In the genomic region with DNA sequence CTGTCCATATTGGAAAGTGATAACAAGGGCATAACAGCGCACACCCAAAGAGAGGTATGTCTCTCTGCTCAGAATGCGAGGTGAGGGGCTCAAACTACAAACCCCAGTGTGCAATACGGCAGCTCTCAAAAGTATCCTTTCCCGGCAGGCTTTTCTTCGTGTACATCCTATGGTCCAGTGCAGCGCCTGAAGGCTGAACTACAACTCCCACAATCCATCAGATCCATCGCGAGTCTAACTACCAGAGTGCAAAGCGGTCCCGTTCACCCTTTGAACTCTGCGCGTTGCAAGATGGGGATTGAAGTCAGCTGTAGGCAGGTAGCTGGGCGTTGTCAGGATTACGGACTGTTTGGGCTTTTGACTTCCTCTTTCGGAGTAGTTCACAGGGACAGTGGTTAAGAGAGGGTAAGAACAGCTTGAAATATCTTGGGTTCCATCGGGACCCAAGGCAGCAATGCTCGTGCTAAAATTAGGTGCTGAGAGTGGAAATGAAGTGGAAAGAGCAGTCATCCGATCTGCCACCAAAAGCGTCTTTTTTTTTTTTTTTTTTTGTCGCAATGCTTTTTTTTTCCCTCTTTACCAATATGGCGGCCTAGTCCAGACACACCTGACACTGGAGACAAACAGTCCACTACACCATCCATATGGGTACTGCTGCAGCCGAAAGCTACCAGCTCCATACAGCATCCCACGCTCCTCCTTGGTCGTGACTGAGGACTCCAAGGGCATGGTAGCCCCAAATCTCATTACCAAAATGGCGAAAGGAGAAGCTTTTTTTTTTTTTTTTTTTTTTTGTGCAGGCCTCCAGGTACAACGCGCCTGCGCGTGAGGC, we compare ENCODE assay signal across 8 mouse cellular contexts. TPM values are rescaled to one million over a fixed set of nuclear protein-coding genes. Genes with fewer than 3 reads are reported as not detected.
DNase-seq lines count a peak whose midpoint lies in the region; ATAC-seq and TF ChIP-seq lines count a peak whose summit lies in the region.

No protein-coding gene starts in this region.

- H3K9me3 ChIP-seq in heart, embryonic 12.5 days (replicated peaks), result no peaks in the 10 kb centered on the region
- H3K9me3 ChIP-seq in kidney, postnatal 0 days (replicated peaks; ENCODE audit: low read length), result no peaks in the 10 kb centered on the region
- H3K9me3 ChIP-seq in liver, embryonic 11.5 days (ENCODE audit: control insufficient read depth, low read length), result no peaks in the 10 kb centered on the region
- H3K9me3 ChIP-seq in stomach, embryonic 14.5 days (ENCODE audit: control insufficient read depth, low read depth, low read length), result no peaks in the 10 kb centered on the region

- peak; percentile 76 for ATAC-seq in erythroid progenitor cell, adult 5-6 weeks (replicated peaks; ENCODE audit: low FRiP score, poor library complexity, severe bottlenecking)
- ATAC-seq in heart, embryonic 12.5 days (ENCODE audit: insufficient number of reproducible peaks, low FRiP score), result peak; percentile 87
- peak; percentile 81 for ATAC-seq in kidney, postnatal 0 days (replicated peaks; ENCODE audit: low FRiP score, low read depth)
- ATAC-seq in liver, embryonic 11.5 days (replicated peaks; ENCODE audit: low FRiP score), result peak; percentile 88
- peak; percentile 89 for ATAC-seq in stomach, embryonic 14.5 days (ENCODE audit: insufficient number of reproducible peaks, insufficient read depth, low FRiP score, low read depth)

- peak overlapping the region; percentile 52; the same call in 1 of the 2 replicates for H3K9ac ChIP-seq in heart, embryonic 12.5 days
- peak overlapping the region; percentile 49; the same call in 1 of the 2 replicates for H3K9ac ChIP-seq in kidney, postnatal 0 days (ENCODE audit: low read depth, low read length)
- H3K9ac ChIP-seq in liver, embryonic 11.5 days (ENCODE audit: low read depth, low read length), result peak overlapping the region; percentile 52
- 0 out of 2 replicates have a peak overlapping the region, but pooled peaks have one; percentile 2 for H3K9ac ChIP-seq in stomach, embryonic 14.5 days (replicated peaks; ENCODE audit: low read depth, low read length)

- peaks cover 6% of the 10 kb centered on the region for H3K36me3 ChIP-seq in heart, embryonic 12.5 days
- H3K36me3 ChIP-seq in kidney, postnatal 0 days (ENCODE audit: insufficient read depth, low read length), result 0 out of 2 replicates have a peak, but pooled peaks cover 3% of the 10 kb centered on the region
- H3K36me3 ChIP-seq in liver, embryonic 11.5 days (ENCODE audit: control insufficient read depth, insufficient read depth, low read length), result peaks cover 2% of the 10 kb centered on the region; the same call in 1 of the 2 replicates
- peaks cover 9% of the 10 kb centered on the region for H3K36me3 ChIP-seq in stomach, embryonic 14.5 days (ENCODE audit: control insufficient read depth, insufficient read depth, low read length)

- WGBS in heart, embryonic 12.5 days, result under 1% methylated on average over 29 of the region's 29 CpGs
- WGBS in kidney, postnatal 0 days, result under 1% methylated on average over 29 of the region's 29 CpGs
- WGBS in liver, embryonic 11.5 days, result under 1% methylated on average over 29 of the region's 29 CpGs
- WGBS in stomach, embryonic 14.5 days, result 0% methylated on average over 29 of the region's 29 CpGs

- peaks cover 9% of the 10 kb centered on the region for H3K4me1 ChIP-seq in heart, embryonic 12.5 days (replicated peaks)
- H3K4me1 ChIP-seq in kidney, postnatal 0 days (replicated peaks; ENCODE audit: insufficient read depth, low read length), result no peaks in the 10 kb centered on the region
- peaks cover 14% of the 10 kb centered on the region for H3K4me1 ChIP-seq in liver, embryonic 11.5 days (replicated peaks; ENCODE audit: control insufficient read depth, insufficient read depth, low read length)
- H3K4me1 ChIP-seq in stomach, embryonic 14.5 days (ENCODE audit: control insufficient read depth, insufficient read depth, low read length), result 0 out of 2 replicates have a peak, but pooled peaks cover 10% of the 10 kb centered on the region

- H3K4me2 ChIP-seq in heart, embryonic 12.5 days, result peak overlapping the region; percentile 91
- peak overlapping the region; percentile 49 for H3K4me2 ChIP-seq in kidney, postnatal 0 days (ENCODE audit: low read length)
- H3K4me2 ChIP-seq in liver, embryonic 11.5 days, result peak overlapping the region; percentile 67
- peak overlapping the region; percentile 34 for H3K4me2 ChIP-seq in stomach, embryonic 14.5 days (replicated peaks; ENCODE audit: low read depth, low read length)

- peak; percentile 98 for DNase-seq in CD4-positive, CD25-positive, alpha-beta regulatory T cell, adult 2 months (ENCODE audit: low read depth, low spot score)
- DNase-seq in brain, embryonic 18.5 days (ENCODE audit: low read depth, low spot score), result peak; percentile 100
- peak; percentile 100 for DNase-seq in kidney, postnatal 0 days (ENCODE audit: low spot score)
- peak; percentile 80 for DNase-seq in liver, embryonic 11.5 days (ENCODE audit: low spot score)
- peak; percentile 98 for DNase-seq in naive thymus-derived CD4-positive, alpha-beta T cell, adult 2 months (ENCODE audit: low read depth)

- peak overlapping the region; percentile 96 for H3K27ac ChIP-seq in heart, embryonic 12.5 days (ENCODE audit: poor library complexity, severe bottlenecking)
- peak overlapping the region; percentile 94 for H3K27ac ChIP-seq in kidney, postnatal 0 days
- H3K27ac ChIP-seq in liver, embryonic 11.5 days (ENCODE audit: low read depth, low read length), result peak overlapping the region; percentile 95
- H3K27ac ChIP-seq in stomach, embryonic 14.5 days (ENCODE audit: low read length), result peak overlapping the region; percentile 91

- H3K4me3 ChIP-seq in heart, embryonic 12.5 days, result peak overlapping the region; percentile 99
- peak overlapping the region; percentile 89 for H3K4me3 ChIP-seq in kidney, postnatal 0 days (replicated peaks; ENCODE audit: low read depth, low read length)
- H3K4me3 ChIP-seq in liver, embryonic 11.5 days (ENCODE audit: low read depth, low read length), result peak overlapping the region; percentile 97
- peak overlapping the region; percentile 98 for H3K4me3 ChIP-seq in stomach, embryonic 14.5 days (ENCODE audit: low read depth, low read length)

- peaks cover 20% of the 10 kb centered on the region for H3K27me3 ChIP-seq in heart, embryonic 12.5 days (replicated peaks)
- H3K27me3 ChIP-seq in kidney, postnatal 0 days (ENCODE audit: insufficient read depth, low read length), result 0 out of 2 replicates have a peak, but pooled peaks cover 3% of the 10 kb centered on the region
- H3K27me3 ChIP-seq in liver, embryonic 11.5 days (replicated peaks; ENCODE audit: control insufficient read depth, insufficient read depth, low read length), result peaks cover 10% of the 10 kb centered on the region
- no peaks in the 10 kb centered on the region for H3K27me3 ChIP-seq in stomach, embryonic 14.5 days (ENCODE audit: control insufficient read depth, insufficient read depth, low read length)

- 0 out of 2 replicates have a peak, but pooled peaks have one; percentile 8 for TF ChIP-seq CTCF in kidney, postnatal 0 days (IDR thresholded peaks at IDR 0.05; ENCODE audit: low read depth)

RNA-seq across cellular contexts. Expression of a gene that starts 0.7 kb away (rescaled TPM):
- 45.7 and 92.3 TPM in 2 replicates for total RNA-seq in erythroid progenitor cell, adult 5-6 weeks (2015; ENCODE audit: low replicate concordance)
- total RNA-seq in erythroid progenitor cell, adult 5-6 weeks (2017; ENCODE audit: low replicate concordance), result 27.2 and 39.9 TPM in 2 replicates
- polyA plus RNA-seq in heart, embryonic 12.5 days (2016; fragmentation: Nextera tagmentation; extraction: Ambion mirVana), result 17.0 and 17.7 TPM in 2 replicates
- polyA plus RNA-seq in kidney, postnatal 0 days (2015; fragmentation: Nextera tagmentation; extraction: Ambion mirVana), result 9.3 and 11.1 TPM in 2 replicates
- polyA plus RNA-seq in liver, embryonic 11.5 days (2014; fragmentation: Nextera tagmentation; extraction: Ambion mirVana), result 17.0 and 18.6 TPM in 2 replicates
- polyA plus RNA-seq in stomach, embryonic 14.5 days (2014; fragmentation: Nextera tagmentation; extraction: Ambion mirVana), result 16.9 and 22.5 TPM in 2 replicates

RNA-seq across cellular contexts. Expression of a gene that starts 50.3 kb away (rescaled TPM):
- 10.1 and 10.8 TPM in 2 replicates for total RNA-seq in erythroid progenitor cell, adult 5-6 weeks (2015; ENCODE audit: low replicate concordance)
- total RNA-seq in erythroid progenitor cell, adult 5-6 weeks (2017; ENCODE audit: low replicate concordance), result 7.1 and 10.8 TPM in 2 replicates
- 15.3 and 15.8 TPM in 2 replicates for polyA plus RNA-seq in heart, embryonic 12.5 days (2016; fragmentation: Nextera tagmentation; extraction: Ambion mirVana)
- polyA plus RNA-seq in kidney, postnatal 0 days (2015; fragmentation: Nextera tagmentation; extraction: Ambion mirVana), result 13.6 and 15.2 TPM in 2 replicates
- 23.8 and 24.9 TPM in 2 replicates for polyA plus RNA-seq in liver, embryonic 11.5 days (2014; fragmentation: Nextera tagmentation; extraction: Ambion mirVana)
- 19.1 and 21.4 TPM in 2 replicates for polyA plus RNA-seq in stomach, embryonic 14.5 days (2014; fragmentation: Nextera tagmentation; extraction: Ambion mirVana)

RNA-seq across cellular contexts. Expression of a gene that starts 51.2 kb away (rescaled TPM):
- total RNA-seq in erythroid progenitor cell, adult 5-6 weeks (2015; ENCODE audit: low replicate concordance), result not detected in 2 replicates
- total RNA-seq in erythroid progenitor cell, adult 5-6 weeks (2017; ENCODE audit: low replicate concordance), result not detected in 2 replicates
- 0.18 TPM in 1 of 2 replicates, not detected in the other for polyA plus RNA-seq in heart, embryonic 12.5 days (2016; fragmentation: Nextera tagmentation; extraction: Ambion mirVana)
- 0.17 TPM in 1 of 2 replicates, not detected in the other for polyA plus RNA-seq in kidney, postnatal 0 days (2015; fragmentation: Nextera tagmentation; extraction: Ambion mirVana)
- 0.36 TPM in 1 of 2 replicates, not detected in the other for polyA plus RNA-seq in liver, embryonic 11.5 days (2014; fragmentation: Nextera tagmentation; extraction: Ambion mirVana)
- polyA plus RNA-seq in stomach, embryonic 14.5 days (2014; fragmentation: Nextera tagmentation; extraction: Ambion mirVana), result 2.1 and 3.0 TPM in 2 replicates

RNA-seq across cellular contexts. Expression of a gene that starts 55.9 kb away (rescaled TPM):
- 15.1 and 24.7 TPM in 2 replicates for total RNA-seq in erythroid progenitor cell, adult 5-6 weeks (2015; ENCODE audit: low replicate concordance)
- 13.1 and 17.6 TPM in 2 replicates for total RNA-seq in erythroid progenitor cell, adult 5-6 weeks (2017; ENCODE audit: low replicate concordance)
- 71.7 and 73.4 TPM in 2 replicates for polyA plus RNA-seq in heart, embryonic 12.5 days (2016; fragmentation: Nextera tagmentation; extraction: Ambion mirVana)
- 38.5 and 42.4 TPM in 2 replicates for polyA plus RNA-seq in kidney, postnatal 0 days (2015; fragmentation: Nextera tagmentation; extraction: Ambion mirVana)
- polyA plus RNA-seq in liver, embryonic 11.5 days (2014; fragmentation: Nextera tagmentation; extraction: Ambion mirVana), result 44.8 TPM in 2 replicates
- 54.1 and 60.6 TPM in 2 replicates for polyA plus RNA-seq in stomach, embryonic 14.5 days (2014; fragmentation: Nextera tagmentation; extraction: Ambion mirVana)

Comparison
In these comparisons a context has a peak if more than half of its experiments do, and no peak if none do; other contexts are left out.
1. Peak in every context shown above with its lines: DNase-seq, ATAC-seq, H3K4me3 ChIP-seq and H3K27ac ChIP-seq.
2. H3K4me2 ChIP-seq: peak in every context shown above with its lines; median percentile 91 in heart, embryonic 12.5 days; 67 in liver, embryonic 11.5 days; 49 in kidney, postnatal 0 days; 34 in stomach, embryonic 14.5 days.
3. H3K9ac ChIP-seq: peak in every context shown above with its lines; median percentile 52 in heart, embryonic 12.5 days; 52 in liver, embryonic 11.5 days; 49 in kidney, postnatal 0 days; 2 in stomach, embryonic 14.5 days.